Mouse (Mus musculus) testis, adult 2 months (tissue): ENCODE data around the gene Cog1.

ENCODE experiments used
- CTCF ChIP-seq: fragments of 200-500 bp; IDR thresholded peaks from 2 replicates; pipeline ENCODE4 v1.5.1; 2012; ENCODE audit warnings: low read depth, mild to moderate bottlenecking, inconsistent platforms, low read length, moderate library complexity; ENCODE audit not compliant: control insufficient read depth, insufficient read depth, insufficient replicate concordance
- POLR2A ChIP-seq: fragments of 200-500 bp; IDR thresholded peaks from 2 replicates; pipeline ENCODE4 v1.6.1; 2012; ENCODE audit warnings: low read depth, mild to moderate bottlenecking, inconsistent platforms, low read length, moderate library complexity; ENCODE audit not compliant: control insufficient read depth

DNA sequence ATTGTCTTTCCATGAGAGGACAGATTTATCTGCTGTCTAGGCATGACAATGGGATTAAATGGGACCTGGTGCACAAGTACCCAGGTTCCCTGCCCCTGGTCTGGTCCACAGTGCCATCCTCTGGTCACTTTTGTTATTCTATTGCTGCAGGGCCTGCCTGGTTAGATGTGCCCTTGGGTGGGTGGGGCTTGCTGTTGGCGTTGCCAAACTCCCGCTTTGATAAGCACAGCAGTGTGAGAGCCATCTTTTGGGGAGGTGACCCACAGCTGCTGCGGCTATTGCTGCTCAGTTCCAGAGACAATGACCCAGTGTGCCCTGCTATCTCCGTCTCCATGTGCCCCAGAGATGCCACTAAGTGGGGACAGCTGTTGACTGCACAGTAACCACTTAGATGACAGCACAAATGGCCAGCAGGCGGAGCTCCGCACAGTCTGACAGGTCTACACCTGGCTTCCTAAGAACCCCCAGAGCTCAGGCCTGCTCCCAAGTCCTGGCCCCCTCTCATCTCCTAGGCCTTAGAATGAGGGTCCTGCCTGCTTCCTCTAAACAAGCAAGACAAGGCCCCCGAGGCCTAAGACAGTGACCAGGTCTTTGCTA, 66.2 kb downstream of the Cog1 start:
- no peak for TF ChIP-seq POLR2A
- peak; percentile 10; the same call in 1 of the 2 replicates for TF ChIP-seq CTCF
